Mouse (Mus musculus) forebrain, embryonic 16.5 days (tissue): ENCODE results near the gene Ppp4c. TPM values are rescaled to one million over a fixed set of nuclear protein-coding genes. Genes with fewer than 3 reads are reported as not detected.
A peak's percentile ranks its signal among the peaks of the same experiment; 100 is the strongest.

ENCODE experiments used
- ATAC-seq: fragments of 200-750 bp; cut with Nextera tagmentation; 2 replicates; pipeline ENCODE4 v1.8.0; 2017; ENCODE audit warnings: mild to moderate bottlenecking, moderate library complexity
- H3K27ac ChIP-seq: fragments of 300-500 bp; sonication (generic); 2 replicates; pipeline ENCODE4 v1.5.1; 2014; ENCODE audit warnings: low read length, control low read depth
- H3K27me3 ChIP-seq: fragments of 300-500 bp; sonication (generic); replicated peaks from 2 replicates; pipeline ENCODE4 v1.6.1; 2014; ENCODE audit warnings: low read length; ENCODE audit not compliant: control insufficient read depth, insufficient read depth
- H3K36me3 ChIP-seq: fragments of 300-500 bp; sonication (generic); 2 replicates; pipeline ENCODE4 v1.6.1; 2014; ENCODE audit not compliant: control insufficient read depth, insufficient read depth
- H3K4me1 ChIP-seq: fragments of 300-500 bp; sonication (generic); replicated peaks from 2 replicates; pipeline ENCODE4 v1.6.1; 2014; ENCODE audit warnings: low read length; ENCODE audit not compliant: control insufficient read depth, insufficient read depth
- H3K4me2 ChIP-seq: fragments of 300-500 bp; sonication (generic); 2 replicates; pipeline ENCODE4 v1.6.1; 2014; ENCODE audit warnings: mild to moderate bottlenecking, low read length, control low read depth
- H3K4me3 ChIP-seq: fragments of 300-500 bp; sonication (generic); replicated peaks from 2 replicates; pipeline ENCODE4 v1.5.1; 2014; ENCODE audit warnings: mild to moderate bottlenecking, low read length, control low read depth
- H3K9ac ChIP-seq: fragments of 300-500 bp; sonication (generic); replicated peaks from 2 replicates; pipeline ENCODE4 v1.6.1; 2014; ENCODE audit warnings: low read depth, low read length, control low read depth
- H3K9me3 ChIP-seq: fragments of 300-500 bp; sonication (generic); 2 replicates; pipeline ENCODE4 v1.6.1; 2016; ENCODE audit warnings: low read length; ENCODE audit not compliant: control insufficient read depth
- WGBS: fragments of 180-500 bp; shearing (Covaris S2); extraction: QIAGEN DNeasy Blood & Tissue Kit; methylation state at CpG from one replicate; pipeline ENCODE4 v1.1.7; 2014; 5-methylcytosine and 5-hydroxymethylcytosine counted together
- polyA plus RNA-seq: library from polyadenylated mRNA; unstranded; fragments of >200 nt; fragmentation: Nextera tagmentation; extraction: Ambion mirVana; gene quantifications from 2 replicates; pipeline ENCODE4 v1.2.1, GENCODE M21; 2015

The Ppp4c gene
- polyA plus RNA-seq, 1 experiment from 2014 or later: 202 TPM

DNA sequence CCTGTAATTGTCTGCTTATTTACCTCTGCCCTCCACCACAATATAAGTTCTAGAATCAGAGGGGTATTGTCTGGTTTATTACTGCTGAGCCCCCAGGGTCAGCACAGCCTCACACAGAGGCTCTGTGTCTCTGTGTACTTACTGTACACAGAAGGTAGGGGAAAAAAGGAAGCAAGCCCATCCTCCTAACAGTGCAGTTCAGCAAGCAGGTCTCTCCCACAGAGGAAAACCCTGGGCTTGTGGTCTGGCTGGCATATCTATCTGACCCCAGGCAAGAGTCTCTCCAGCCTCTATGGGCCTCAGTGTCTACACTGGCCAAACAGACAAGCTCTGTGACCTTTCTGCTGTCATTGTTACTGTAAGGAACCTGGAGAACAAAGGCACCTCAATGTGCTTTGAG lies 11.5 kb upstream of the Ppp4c start:
- Histone ChIP-seq H3K4me1 (peaks cover 18% of the 10 kb centered on the region), H3K4me2 (no peak overlapping the region), H3K27me3 (no peaks in the 10 kb centered on the region), H3K4me3 (no peak overlapping the region), H3K9ac (no peak overlapping the region), H3K9me3 (no peaks in the 10 kb centered on the region), H3K36me3 (no peaks in the 10 kb centered on the region), H3K27ac (no peak overlapping the region)
- ATAC-seq: no peak

- no peak overlapping the region for H3K27ac ChIP-seq
- H3K9me3 ChIP-seq: no peaks in the 10 kb centered on the region
- no peaks in the 10 kb centered on the region for H3K27me3 ChIP-seq
- no peak overlapping the region for H3K9ac ChIP-seq
- no peak overlapping the region for H3K4me3 ChIP-seq
- no peak overlapping the region for H3K4me2 ChIP-seq
- H3K36me3 ChIP-seq: no peaks in the 10 kb centered on the region
- H3K4me1 ChIP-seq: peaks cover 15% of the 10 kb centered on the region
- no peak for ATAC-seq
- 92% methylated on average over 6 of the region's 6 CpGs for WGBS
Observed at GRCm38 (mm10) chr7:126803181-126803580, 10.9 kb upstream of the Ppp4c start.

DNA sequence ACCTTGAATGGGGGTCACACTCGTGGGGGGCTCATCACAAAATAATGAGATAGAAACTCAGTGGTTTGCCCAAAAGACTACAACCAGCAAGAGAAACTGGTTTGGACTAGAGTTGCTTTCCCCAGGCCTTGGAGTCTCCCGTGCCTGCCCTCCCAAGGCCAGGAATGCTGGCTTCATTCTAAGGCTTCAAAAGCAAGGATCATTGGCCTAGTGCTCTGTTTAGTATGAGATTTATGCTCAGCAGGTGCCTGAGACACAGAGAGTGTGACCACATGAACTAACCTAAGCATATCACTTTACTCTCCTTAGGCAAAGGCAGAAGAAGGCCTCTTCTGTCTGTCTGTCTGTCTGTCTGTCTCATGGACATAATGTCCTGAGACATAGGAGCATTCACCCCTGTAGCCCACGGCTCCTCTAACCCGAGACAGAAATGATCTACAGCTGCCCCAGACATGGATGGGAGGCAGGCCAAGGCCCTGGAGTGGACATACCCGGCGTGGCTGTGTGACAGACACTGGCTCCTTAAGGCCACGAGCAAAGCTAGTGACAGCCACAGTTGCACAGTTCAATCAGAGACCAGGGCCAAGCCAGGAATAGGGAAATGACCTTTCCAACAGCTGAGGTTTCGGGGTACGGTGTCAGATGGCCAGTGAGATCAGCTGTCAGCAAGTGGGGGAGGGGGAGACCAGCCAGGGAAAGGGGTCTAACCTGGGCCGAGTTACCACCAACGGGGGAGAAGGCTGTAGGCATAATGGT lies 10.0 kb upstream of the Ppp4c start:
- Histone ChIP-seq H3K4me3 (no peak overlapping the region), H3K27me3 (no peaks in the 10 kb centered on the region), H3K9ac (no peak overlapping the region), H3K36me3 (no peaks in the 10 kb centered on the region), H3K4me2 (no peak overlapping the region), H3K27ac (no peak overlapping the region), H3K9me3 (no peaks in the 10 kb centered on the region), H3K4me1 (peaks cover 16% of the 10 kb centered on the region)
- no peak for ATAC-seq
- 94% methylated on average over 11 of the region's 11 CpGs for WGBS

GRCm38 (mm10) chr7:126801057-126801422 lies 8.7 kb upstream of the Ppp4c start:
- Histone ChIP-seq H3K9ac (no peak overlapping the region), H3K36me3 (peaks cover 3% of the 10 kb centered on the region; the same call in 1 of the 2 replicates), H3K4me1 (peaks cover 22% of the 10 kb centered on the region), H3K4me2 (no peak overlapping the region), H3K9me3 (no peaks in the 10 kb centered on the region), H3K27me3 (no peaks in the 10 kb centered on the region), H3K4me3 (no peak overlapping the region), H3K27ac (no peak overlapping the region)
- ATAC-seq: no peak
- 97% methylated on average over 16 of the region's 16 CpGs for WGBS

DNA sequence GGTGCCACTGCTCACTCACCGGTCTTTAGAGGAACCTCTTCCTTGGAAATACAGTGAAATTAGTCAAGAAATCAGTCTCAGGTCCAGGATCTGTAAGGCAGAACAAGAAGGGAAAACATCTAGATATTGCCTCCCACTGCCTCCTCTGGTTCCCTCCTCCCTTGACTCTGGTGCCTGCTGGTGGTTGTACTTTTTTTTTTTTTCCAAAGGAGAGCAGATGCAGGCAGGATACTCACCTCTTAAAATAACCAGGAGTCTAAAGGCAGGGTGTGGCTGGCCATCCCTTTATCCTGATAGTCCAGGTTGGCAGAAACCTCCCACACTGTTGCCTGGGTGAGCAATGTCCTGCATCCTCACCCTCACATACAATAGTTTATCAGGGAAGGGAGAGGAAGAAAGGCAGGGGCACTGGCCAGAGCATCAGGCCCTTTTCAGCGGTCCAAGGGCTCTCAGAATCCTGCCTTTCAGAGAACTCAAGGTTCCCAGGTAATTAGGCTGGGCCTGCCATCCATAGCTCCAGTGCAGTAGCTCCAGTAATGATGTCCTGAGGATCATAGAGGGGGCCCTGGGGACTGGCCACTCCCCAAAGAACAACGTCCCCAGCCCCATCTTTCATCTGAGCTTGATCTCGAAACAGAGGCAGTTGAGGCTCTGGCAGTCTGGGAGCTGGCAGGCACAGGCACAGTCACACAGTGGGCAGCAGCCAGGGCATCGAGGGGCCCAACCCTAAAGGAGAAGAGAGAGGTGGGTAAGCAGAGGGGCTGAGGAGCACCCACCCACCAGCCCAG lies 8.2 kb upstream of the Ppp4c start:
- Histone ChIP-seq H3K27me3 (no peaks in the 10 kb centered on the region), H3K4me3 (peak overlapping the region; percentile 64), H3K27ac (peak overlapping the region; percentile 96), H3K9ac (peak overlapping the region; percentile 79), H3K36me3 (peaks cover 7% of the 10 kb centered on the region), H3K4me2 (peak overlapping the region; percentile 94), H3K4me1 (peaks cover 22% of the 10 kb centered on the region), H3K9me3 (no peaks in the 10 kb centered on the region)
- ATAC-seq: no peak
- 25% methylated on average over 5 of the region's 5 CpGs for WGBS

- H3K36me3 ChIP-seq: peaks cover 9% of the 10 kb centered on the region
- no peaks in the 10 kb centered on the region for H3K9me3 ChIP-seq
- H3K4me1 ChIP-seq: peaks cover 22% of the 10 kb centered on the region
- peak overlapping the region; percentile 96 for H3K27ac ChIP-seq
- H3K9ac ChIP-seq: peak overlapping the region; percentile 79
- H3K4me3 ChIP-seq: peak overlapping the region; percentile 64
- peak; percentile 89 for ATAC-seq
- 1% methylated on average over 38 of the region's 38 CpGs for WGBS
- H3K27me3 ChIP-seq: no peaks in the 10 kb centered on the region
- peak overlapping the region; percentile 94 for H3K4me2 ChIP-seq
Observed at GRCm38 (mm10) chr7:126799468-126800268, 7.4 kb upstream of the Ppp4c start.

DNA sequence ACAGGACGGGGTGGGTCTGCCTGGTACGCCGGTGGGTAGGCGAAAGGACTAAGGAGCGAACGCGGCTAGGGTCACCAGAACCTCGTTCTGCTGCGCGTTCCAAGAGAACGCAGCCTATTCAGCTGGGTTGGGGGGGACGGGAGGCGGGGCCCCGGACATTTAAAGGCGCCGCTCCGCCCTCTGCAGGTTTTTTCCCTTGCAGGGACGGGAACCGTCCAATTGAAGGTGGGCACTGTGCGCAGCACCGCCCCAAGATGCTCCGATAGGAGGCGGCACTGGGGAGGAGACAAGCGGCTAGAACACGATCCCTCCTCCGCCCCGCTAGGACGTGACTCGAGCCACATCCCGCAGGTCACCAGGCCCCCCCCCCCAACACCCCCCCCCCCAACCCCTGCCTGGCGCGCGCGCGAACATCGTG lies 6.8 kb upstream of the Ppp4c start:
- peak overlapping the region; percentile 79 for H3K9ac ChIP-seq
- peak; percentile 98 for ATAC-seq
- no peaks in the 10 kb centered on the region for H3K9me3 ChIP-seq
- peaks cover 10% of the 10 kb centered on the region for H3K36me3 ChIP-seq
- peak overlapping the region; percentile 94 for H3K4me2 ChIP-seq
- H3K27me3 ChIP-seq: no peaks in the 10 kb centered on the region
- peak overlapping the region; percentile 64 for H3K4me3 ChIP-seq
- H3K27ac ChIP-seq: peak overlapping the region; percentile 96
- 0% methylated on average over 24 of the region's 36 CpGs for WGBS
- peaks cover 22% of the 10 kb centered on the region for H3K4me1 ChIP-seq

GRCm38 (mm10) chr7:126798127-126799049 lies 6.1 kb upstream of the Ppp4c start:
- no peaks in the 10 kb centered on the region for H3K27me3 ChIP-seq
- peaks cover 10% of the 10 kb centered on the region for H3K36me3 ChIP-seq
- peak overlapping the region; percentile 94 for H3K4me2 ChIP-seq
- under 1% methylated on average over 40 of the region's 40 CpGs for WGBS
- peak overlapping the region; percentile 64 for H3K4me3 ChIP-seq
- no peak for ATAC-seq
- peaks cover 22% of the 10 kb centered on the region for H3K4me1 ChIP-seq
- H3K9me3 ChIP-seq: no peaks in the 10 kb centered on the region
- peak overlapping the region; percentile 72 for H3K9ac ChIP-seq
- peak overlapping the region; percentile 96 for H3K27ac ChIP-seq
